Mouse (Mus musculus): ENCODE data around the gene Cks1b.

Gene Cks1b

DNA sequence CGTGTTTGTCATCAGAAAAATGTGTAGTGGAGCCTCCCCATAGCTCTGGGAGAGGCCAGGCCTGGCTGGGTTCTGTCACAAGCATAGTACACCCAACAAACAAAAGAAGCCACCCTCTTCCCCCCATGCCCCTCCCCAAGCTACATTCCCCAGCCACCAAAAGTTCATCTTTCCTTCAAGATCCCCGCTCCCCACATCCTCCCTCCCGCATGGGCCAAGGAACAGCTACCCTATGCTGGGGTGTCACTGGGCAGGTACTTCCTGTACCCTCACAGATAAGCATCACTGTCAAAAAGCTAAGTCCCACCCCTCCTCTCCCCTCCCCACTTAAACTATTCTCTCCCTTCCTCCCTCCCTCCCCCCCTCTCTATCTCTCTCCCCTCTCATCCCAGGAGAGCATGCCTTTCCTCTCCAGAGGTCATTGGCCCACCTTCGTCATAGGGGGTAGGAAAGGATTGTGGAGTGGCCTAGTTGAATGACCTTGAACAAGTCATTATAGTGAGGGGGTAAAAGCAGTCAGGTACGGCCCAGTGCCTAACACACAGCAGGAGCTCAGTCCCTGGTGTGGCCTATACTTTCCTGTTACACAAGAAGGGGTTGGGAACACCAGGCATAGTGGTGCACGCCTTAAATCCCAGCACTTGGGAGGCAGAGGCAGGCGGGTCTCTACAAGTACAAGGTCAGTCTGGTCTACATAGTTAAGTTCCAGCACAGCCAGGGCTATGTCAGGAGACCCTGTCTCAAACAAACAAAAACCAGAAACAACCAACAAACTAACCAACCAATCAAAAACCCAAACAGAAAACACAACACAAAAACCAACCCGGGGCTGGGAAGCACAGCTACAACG is 35.9 kb downstream of the Cks1b start:
- no peak for DNase-seq (ENCODE audit: low spot score)

DNA sequence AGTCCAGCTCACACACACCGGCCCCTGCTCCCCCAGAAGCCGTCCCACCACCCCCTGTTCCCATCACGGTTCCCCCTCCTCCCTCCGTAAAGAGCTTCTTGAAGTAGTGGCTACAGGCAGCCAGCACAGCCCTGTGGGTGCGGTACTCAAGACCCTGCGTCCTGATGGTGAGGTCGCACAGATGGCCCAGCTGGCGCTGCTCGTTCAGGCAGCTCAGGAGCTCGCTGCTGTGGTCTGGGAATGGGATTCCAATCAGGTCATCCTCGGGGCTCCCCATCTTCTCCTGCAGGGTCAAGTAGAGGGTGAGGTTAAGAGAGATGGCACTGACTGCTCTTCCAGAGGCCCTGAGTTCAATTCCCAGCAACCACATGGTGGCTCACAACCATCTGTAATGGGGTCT is 37.0 kb downstream of the Cks1b start:
- no peak for DNase-seq (ENCODE audit: low spot score)

DNA sequence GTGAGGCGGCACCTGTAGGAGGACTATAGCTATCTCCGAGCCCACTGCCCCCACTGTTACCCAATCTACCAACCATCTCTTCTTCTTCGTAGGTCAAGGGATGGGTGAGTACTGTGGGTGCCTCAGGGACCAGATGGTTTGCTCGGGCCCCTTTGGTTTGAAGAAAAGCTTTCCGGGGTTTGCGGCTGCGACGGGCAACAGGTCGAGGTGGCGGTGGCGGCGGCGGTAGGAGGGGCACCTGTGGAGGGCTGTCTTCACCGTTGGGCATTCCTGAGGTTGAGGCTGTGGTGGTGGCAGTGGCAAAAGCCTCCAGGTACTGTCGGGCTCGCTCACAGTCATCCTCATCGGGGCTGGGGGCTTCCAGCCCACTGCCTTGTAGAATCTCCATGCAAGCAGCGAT is 37.5 kb downstream of the Cks1b start:
- DNase-seq (ENCODE audit: low spot score) = no peak

DNA sequence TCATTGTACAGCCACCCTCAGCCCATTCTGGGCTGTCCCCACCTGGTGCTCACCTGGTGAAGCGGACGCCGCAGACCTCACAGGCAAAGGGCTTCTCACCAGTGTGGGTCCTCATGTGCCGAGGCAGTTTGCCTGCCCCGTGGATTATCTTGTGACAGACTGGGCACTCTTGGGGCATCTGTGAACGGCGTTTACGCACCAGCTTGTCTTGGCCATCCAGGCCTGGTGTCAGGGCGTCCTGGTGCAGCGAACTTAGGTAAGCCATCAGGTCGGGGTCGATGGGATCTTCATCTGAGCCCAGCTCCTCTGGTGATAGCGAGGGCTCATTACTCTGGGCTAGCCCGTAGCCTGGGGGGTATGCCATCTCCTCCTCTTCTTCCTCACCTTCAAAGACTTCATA is 37.9 kb downstream of the Cks1b start:
- DNase-seq (ENCODE audit: low spot score) = no peak

DNA sequence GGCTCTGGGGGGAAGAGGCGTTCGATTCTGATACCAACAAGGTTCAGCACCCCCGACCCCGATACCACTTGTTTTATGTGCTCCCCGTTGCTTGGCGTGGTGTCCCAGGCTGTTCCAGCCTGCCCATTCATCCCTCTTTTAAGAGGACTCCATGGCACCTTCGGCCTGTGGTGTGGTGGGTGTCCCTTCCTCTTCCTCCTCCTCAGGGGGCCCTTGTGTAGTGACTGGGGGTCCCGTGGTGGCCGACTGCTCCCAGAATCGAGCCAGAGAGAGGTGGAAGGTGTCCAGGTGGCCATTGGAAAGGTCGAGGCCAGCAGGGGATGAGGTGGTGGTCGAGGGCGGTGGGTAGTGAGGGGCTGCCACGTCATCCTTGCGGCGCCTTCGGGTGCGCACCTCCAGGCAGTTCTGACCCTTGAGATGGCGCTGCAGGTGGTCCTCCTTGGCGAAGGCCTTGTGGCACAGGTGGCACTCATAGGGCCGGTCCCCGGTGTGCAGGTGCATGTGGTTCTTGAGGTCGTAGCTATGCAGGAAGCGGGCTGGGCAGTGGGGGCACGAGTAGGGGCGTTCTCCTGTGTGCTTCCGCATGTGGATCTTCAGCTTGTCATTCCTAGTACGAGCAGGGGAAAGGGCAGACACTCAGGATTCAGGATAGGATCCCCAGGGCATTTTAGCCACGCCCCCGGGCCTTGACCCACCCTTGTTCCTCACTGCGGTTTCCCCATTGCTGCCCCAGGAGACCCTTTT is 38.6 kb downstream of the Cks1b start:
- DNase-seq (ENCODE audit: low spot score) = no peak

DNA sequence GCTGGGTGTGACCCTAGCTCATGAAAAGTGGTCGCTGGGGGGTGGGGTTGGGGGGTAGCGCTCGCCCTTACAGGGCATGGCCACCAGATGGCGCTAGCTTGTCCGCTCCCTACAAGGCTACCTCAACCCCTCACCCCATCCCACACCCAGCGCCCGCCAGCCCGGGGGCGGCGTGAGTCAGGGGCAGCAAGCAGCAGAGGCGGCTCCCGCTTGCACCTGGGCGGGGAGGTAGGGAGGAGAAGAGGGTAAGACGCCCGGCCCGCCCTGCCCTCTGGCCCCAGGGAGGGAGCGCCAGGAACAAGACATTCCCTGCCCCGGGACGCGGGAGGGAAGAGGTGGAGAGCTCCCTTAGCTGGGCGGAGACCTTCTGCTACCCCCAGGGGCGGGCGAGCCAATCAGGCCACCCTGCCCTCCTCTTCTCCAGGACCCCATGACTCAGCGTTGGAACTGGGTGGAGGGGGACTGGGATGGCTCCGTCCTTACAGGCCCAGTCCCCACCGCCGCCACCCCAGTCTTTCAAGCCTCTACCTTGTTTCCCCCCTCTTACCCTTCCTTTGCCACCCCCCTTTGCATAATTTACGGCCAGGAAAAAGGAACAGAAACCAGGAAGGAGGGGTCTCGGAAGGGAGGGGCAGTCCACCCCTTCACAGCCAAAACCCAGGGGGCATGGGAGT is 39.7 kb downstream of the Cks1b start:
- DNase-seq (ENCODE audit: low spot score) = no peak

DNA sequence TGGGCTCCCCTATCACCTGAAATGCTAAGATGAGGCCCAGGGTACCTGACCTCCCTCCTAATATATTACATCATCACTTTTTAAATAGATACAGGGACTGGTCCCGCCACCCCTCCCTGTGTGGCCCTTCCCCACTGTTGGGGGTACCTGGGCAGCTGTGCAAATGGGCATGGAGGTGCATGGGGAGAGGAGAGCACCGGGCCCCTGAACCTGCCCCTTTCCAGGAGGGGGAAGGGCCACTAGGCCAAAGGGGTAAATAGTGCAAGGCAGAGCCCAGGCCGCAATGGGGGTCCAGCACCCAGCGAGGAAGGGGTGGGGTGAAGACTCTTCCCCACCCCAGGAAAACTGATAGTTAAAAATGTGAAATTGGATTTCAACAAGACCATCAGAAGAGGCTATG is 40.4 kb downstream of the Cks1b start:
- no peak for DNase-seq (ENCODE audit: low spot score)

DNA sequence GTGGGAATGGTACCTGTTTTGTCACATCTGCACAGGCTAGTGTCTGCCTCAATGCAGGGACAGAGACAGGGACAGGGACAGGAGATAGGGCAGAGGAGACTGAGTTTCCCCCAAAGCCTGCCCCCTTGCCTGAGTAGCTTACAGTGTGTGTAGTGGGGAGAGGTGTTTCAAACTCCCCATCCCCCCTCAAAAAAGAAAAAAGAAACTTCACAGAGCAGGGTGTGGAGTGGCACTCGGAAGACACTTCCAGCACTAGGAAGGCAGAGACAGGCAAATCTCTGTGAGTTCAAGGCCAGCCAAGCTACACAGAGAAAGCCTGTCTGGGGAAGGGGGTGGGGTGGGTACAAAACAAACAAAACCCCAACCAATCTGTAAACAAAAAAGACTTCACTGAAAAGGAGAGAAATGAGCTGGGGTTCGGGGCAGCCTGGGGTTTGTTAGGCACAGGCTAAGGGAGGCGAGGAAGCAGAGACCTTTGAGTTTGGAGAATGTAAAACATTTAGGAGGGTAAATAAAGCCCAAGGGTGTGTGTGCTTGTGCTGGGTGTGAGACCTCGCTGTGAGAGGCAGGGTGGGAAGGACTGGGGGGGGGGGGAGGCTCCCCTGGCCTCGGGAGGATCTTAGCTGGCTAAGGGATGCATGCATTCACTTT is 44.5 kb downstream of the Cks1b start:
- DNase-seq (ENCODE audit: low spot score) = no peak

DNA sequence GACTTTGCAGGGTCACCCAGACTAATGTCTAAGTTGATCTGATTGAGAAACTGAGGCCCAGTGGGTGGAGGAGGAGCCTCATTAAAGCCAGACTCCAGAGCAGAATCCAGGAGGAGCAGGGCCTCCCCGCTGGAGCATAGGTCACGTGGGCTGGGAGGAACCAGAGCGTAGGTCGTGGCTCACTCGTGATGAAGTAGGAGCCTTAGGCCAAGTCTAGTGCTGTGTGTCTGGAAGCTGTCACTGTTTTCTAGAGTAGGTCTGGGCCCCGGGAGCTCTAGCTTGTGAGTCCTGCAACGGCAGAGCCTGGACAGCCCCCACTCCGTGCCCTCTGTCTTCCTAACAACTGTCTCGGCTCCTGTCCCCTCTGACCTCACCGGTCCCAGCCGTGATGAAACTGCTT is 50.8 kb downstream of the Cks1b start:
- no peak for DNase-seq (ENCODE audit: low spot score)

DNA sequence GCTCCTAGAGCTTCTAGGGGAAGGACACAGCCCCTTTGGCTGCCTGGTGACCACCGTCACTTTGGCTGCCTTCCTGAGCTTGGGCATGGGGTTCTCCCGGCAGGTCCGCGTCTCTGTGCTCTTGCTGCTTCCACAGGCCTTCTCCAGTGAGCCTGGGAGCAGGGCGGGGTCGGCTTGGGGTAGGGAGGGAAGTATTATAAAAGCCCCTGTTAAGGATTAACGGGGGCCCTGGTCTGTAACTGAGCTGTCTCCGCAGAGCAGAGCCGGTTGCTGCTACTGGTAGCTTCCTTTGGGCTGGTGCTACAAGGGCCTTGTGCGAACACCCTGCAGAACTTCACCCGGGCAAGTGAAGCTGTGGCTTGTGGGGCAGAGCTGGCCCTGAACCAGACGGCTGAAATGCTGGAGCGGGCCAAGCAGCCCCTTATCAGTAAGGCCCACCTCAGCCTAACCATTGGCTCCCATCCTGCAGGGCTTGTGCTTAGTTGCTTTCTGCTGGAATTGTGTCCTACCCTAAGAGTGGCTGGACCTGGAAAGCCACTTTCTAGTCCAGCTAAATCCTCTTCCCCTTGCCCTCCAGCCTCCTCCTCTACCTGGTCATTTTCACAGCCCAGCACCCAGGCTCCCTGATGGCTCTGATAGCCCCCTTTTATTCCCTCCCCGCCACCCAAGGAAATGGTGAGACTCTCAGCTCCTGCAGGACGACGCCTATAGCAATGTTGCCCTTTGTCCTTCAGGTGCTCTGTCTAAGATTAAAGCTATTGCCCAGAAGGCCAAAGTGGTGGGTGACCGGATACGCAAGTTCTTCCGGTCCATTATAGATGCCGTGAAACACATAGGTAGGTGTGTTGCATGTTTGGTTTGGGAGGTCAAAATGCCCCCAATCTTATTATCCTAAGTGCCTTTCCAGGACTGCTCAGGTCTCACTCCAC is 52.4 kb downstream of the Cks1b start:
- no peak for DNase-seq (ENCODE audit: low spot score)

Measured in layer of hippocampus, adult 9-10 months (tissue).